Mouse (Mus musculus) spleen, adult 2 months (tissue): ENCODE measurements around the gene Nfkb2. TPM values are rescaled to one million over a fixed set of nuclear protein-coding genes. Genes with fewer than 3 reads are reported as not detected.

ENCODE experiments used
- DNase-seq, 2 experiments: peaks; one replicate each; pipeline versions ENCODE4 v3.0.0 to v3.0.0-alpha.2; 2012 to 2021; ENCODE audit warnings: low spot score in 2 of 2, low read depth in 1 of 2
- H3K27ac ChIP-seq: fragments of 200-500 bp; 2 replicates; pipeline ENCODE4 v1.5.1; 2012; ENCODE audit warnings: low read length, inconsistent platforms; ENCODE audit not compliant: insufficient read depth
- H3K27me3 ChIP-seq: fragments of 200-500 bp; 2 replicates; pipeline ENCODE4 v1.6.1; 2012; ENCODE audit warnings: mild to moderate bottlenecking, moderate library complexity, low read length, inconsistent platforms; ENCODE audit not compliant: control insufficient read depth, insufficient read depth
- H3K36me3 ChIP-seq: fragments of 200-500 bp; 2 replicates; pipeline ENCODE4 v1.6.1; 2012; ENCODE audit warnings: mild to moderate bottlenecking, low read length, inconsistent platforms; ENCODE audit not compliant: control insufficient read depth, insufficient read depth
- H3K4me1 ChIP-seq: fragments of 200-500 bp; 2 replicates; pipeline ENCODE4 v1.6.1; 2011; ENCODE audit warnings: inconsistent platforms; ENCODE audit not compliant: control insufficient read depth, insufficient read depth, insufficient read length
- H3K4me3 ChIP-seq: fragments of 200-500 bp; 2 replicates; pipeline ENCODE4 v1.5.1; 2011; ENCODE audit warnings: mild to moderate bottlenecking, inconsistent platforms; ENCODE audit not compliant: insufficient read depth, insufficient read length; ENCODE audit errors: extremely low read depth
- CTCF ChIP-seq: fragments of 200-500 bp; IDR thresholded peaks from 2 replicates; pipeline ENCODE4 v1.5.1; 2011; ENCODE audit warnings: mild to moderate bottlenecking, inconsistent platforms; ENCODE audit not compliant: insufficient read depth, insufficient read length, insufficient replicate concordance; ENCODE audit errors: extremely low read depth
- POLR2A ChIP-seq: fragments of 200-500 bp; IDR thresholded peaks from 2 replicates; pipeline ENCODE4 v1.6.1; 2011; ENCODE audit warnings: low read depth, low read length, inconsistent platforms
- WGBS: fragments of 180-500 bp; shearing (Covaris S2); methylation state at CpG from one replicate; pipeline ENCODE4 v1.1.7; 2018; 5-methylcytosine and 5-hydroxymethylcytosine counted together
- polyA plus RNA-seq: library from polyadenylated mRNA; depleted of rRNA; stranded (reverse); fragments of >200 nt; gene quantifications from 2 replicates; pipeline ENCODE4 v1.2.3, GENCODE M21; 2012

Gene Nfkb2
- polyA plus RNA-seq, 1 experiment, result 145 TPM

- DNase-seq, result no peak
- TF ChIP-seq POLR2A, result no peak
- no peak for TF ChIP-seq CTCF
- H3K27me3 ChIP-seq, result peaks cover 14% of the 10 kb centered on the region
- no peak overlapping the region for H3K27ac ChIP-seq
- H3K4me3 ChIP-seq, result no peak overlapping the region
- 90% methylated on average over 9 of the region's 9 CpGs for WGBS
- H3K36me3 ChIP-seq, result peaks cover 45% of the 10 kb centered on the region
- peaks cover 18% of the 10 kb centered on the region for H3K4me1 ChIP-seq
These were observed 9.0 kb downstream of the Nfkb2 start for GRCm38 (mm10) chr19:46313116-46313515.

GRCm38 (mm10) chr19:46313591-46313990 is 9.5 kb downstream of the Nfkb2 start:
- Histone ChIP-seq H3K27me3 (peaks cover 19% of the 10 kb centered on the region), H3K27ac (no peak overlapping the region), H3K36me3 (peaks cover 40% of the 10 kb centered on the region), H3K4me3 (no peak overlapping the region), H3K4me1 (peaks cover 14% of the 10 kb centered on the region)
- DNase-seq, result no peak
- 92% methylated on average over 6 of the region's 6 CpGs for WGBS
- TF ChIP-seq CTCF, result no peak
- TF ChIP-seq POLR2A, result no peak

GRCm38 (mm10) chr19:46314151-46314601 is 10.1 kb downstream of the Nfkb2 start:
- DNase-seq, result no peak
- H3K4me1 ChIP-seq, result peaks cover 10% of the 10 kb centered on the region
- peaks cover 37% of the 10 kb centered on the region for H3K36me3 ChIP-seq
- no peak for TF ChIP-seq CTCF
- TF ChIP-seq POLR2A, result no peak
- H3K27ac ChIP-seq, result no peak overlapping the region
- WGBS, result 42% methylated on average over 18 of the region's 18 CpGs
- H3K27me3 ChIP-seq, result peaks cover 19% of the 10 kb centered on the region
- no peak overlapping the region for H3K4me3 ChIP-seq

- DNase-seq, result no peak
- Histone ChIP-seq H3K4me3 (no peak overlapping the region), H3K4me1 (peaks cover 10% of the 10 kb centered on the region), H3K27me3 (peaks cover 19% of the 10 kb centered on the region), H3K36me3 (peaks cover 30% of the 10 kb centered on the region), H3K27ac (no peak overlapping the region)
- WGBS, result 11% methylated on average over 14 of the region's 14 CpGs
- TF ChIP-seq CTCF (no peak), POLR2A (no peak)
These were observed 11.0 kb downstream of the Nfkb2 start for GRCm38 (mm10) chr19:46314872-46315742.

- peaks cover 10% of the 10 kb centered on the region for H3K4me1 ChIP-seq
- peaks cover 21% of the 10 kb centered on the region for H3K36me3 ChIP-seq
- no peak for DNase-seq
- H3K27me3 ChIP-seq, result peaks cover 19% of the 10 kb centered on the region
- WGBS, result 51% methylated on average over 12 of the region's 12 CpGs
- TF ChIP-seq CTCF, result no peak
- no peak for TF ChIP-seq POLR2A
- no peak overlapping the region for H3K27ac ChIP-seq
- no peak overlapping the region for H3K4me3 ChIP-seq
These were observed 11.9 kb downstream of the Nfkb2 start for GRCm38 (mm10) chr19:46315752-46316610.

- Histone ChIP-seq H3K4me3 (no peak overlapping the region), H3K4me1 (peaks cover 13% of the 10 kb centered on the region), H3K36me3 (peaks cover 12% of the 10 kb centered on the region), H3K27me3 (peaks cover 19% of the 10 kb centered on the region), H3K27ac (no peak overlapping the region)
- WGBS, result 37% methylated on average over 15 of the region's 15 CpGs
- TF ChIP-seq CTCF, result no peak
- no peak for TF ChIP-seq POLR2A
- DNase-seq, result no peak
These were observed 12.9 kb downstream of the Nfkb2 start for GRCm38 (mm10) chr19:46316846-46317545.
